Mouse (Mus musculus): ENCODE measurements around the gene Clpb. TPM values are rescaled to one million over a fixed set of nuclear protein-coding genes. Genes with fewer than 3 reads are reported as not detected.
"Not testable (repeated sequence)": the region's sequence is repeated elsewhere in the genome, so short reads cannot be mapped to it uniquely, and the experiment has no call there.

The Clpb gene
- total RNA-seq (2021), result 10 to 100 TPM; 30.7 to 38.7 TPM
- long read RNA-seq, experiment 1, full-length matches to known transcripts, result 106 of 112 reads
- long read RNA-seq, experiment 1, partial matches to known transcripts, result 2 of 112 reads
- long read RNA-seq, experiment 1, other reads (novel, unspliced or antisense), result 4 of 112 reads
- long read RNA-seq, experiment 2, full-length matches to known transcripts, result 90 of 104 reads
- long read RNA-seq, experiment 2, partial matches to known transcripts, result 5 of 104 reads
- long read RNA-seq, experiment 2, other reads (novel, unspliced or antisense), result 9 of 104 reads

GRCm38 (mm10) chr7:101663514-101664159, at the start of gene Clpb:
Gene Clpb (plus strand): TSS chr7:101663633.
- peak; percentile 80 for DNase-seq

- DNase-seq, result no peak
Observed at GRCm38 (mm10) chr7:101615406-101615805, 48.0 kb upstream of the Clpb start.

- no peak for DNase-seq
Observed at GRCm38 (mm10) chr7:101616136-101616835, 47.1 kb upstream of the Clpb start.

GRCm38 (mm10) chr7:101617438-101618165, 45.8 kb upstream of the Clpb start:
- no peak for DNase-seq

GRCm38 (mm10) chr7:101618273-101618672, 45.2 kb upstream of the Clpb start:
- no peak for DNase-seq

- peak; percentile 28 for DNase-seq
Observed at GRCm38 (mm10) chr7:101620373-101620772, 43.1 kb upstream of the Clpb start.

- DNase-seq, result not testable (repeated sequence)
Observed at GRCm38 (mm10) chr7:101621861-101622260, 41.6 kb upstream of the Clpb start.

- no peak for DNase-seq
Observed at GRCm38 (mm10) chr7:101624283-101624682, 39.1 kb upstream of the Clpb start.

GRCm38 (mm10) chr7:101627166-101627565, 36.3 kb upstream of the Clpb start:
- DNase-seq, result not testable (repeated sequence)

GRCm38 (mm10) chr7:101628481-101628880, 35.0 kb upstream of the Clpb start:
- no peak for DNase-seq

- DNase-seq, result no peak
Observed at GRCm38 (mm10) chr7:101633629-101634177, 29.7 kb upstream of the Clpb start.

GRCm38 (mm10) chr7:101634513-101634912, 28.9 kb upstream of the Clpb start:
- DNase-seq, result no peak

GRCm38 (mm10) chr7:101636056-101636455, 27.4 kb upstream of the Clpb start:
- no peak for DNase-seq

- no peak for DNase-seq
Observed at GRCm38 (mm10) chr7:101643879-101644278, 19.6 kb upstream of the Clpb start.

GRCm38 (mm10) chr7:101649729-101650128, 13.7 kb upstream of the Clpb start:
- DNase-seq, result no peak

GRCm38 (mm10) chr7:101650565-101650964, 12.9 kb upstream of the Clpb start:
- no peak for DNase-seq

- no peak for DNase-seq
Observed at GRCm38 (mm10) chr7:101653681-101654209, 9.7 kb upstream of the Clpb start.

- no peak for DNase-seq
Observed at GRCm38 (mm10) chr7:101654936-101655335, 8.5 kb upstream of the Clpb start.

GRCm38 (mm10) chr7:101662006-101662405, 1.4 kb upstream of the Clpb start:
- DNase-seq, result no peak

- peak; percentile 29 for DNase-seq
Observed at GRCm38 (mm10) chr7:101666581-101666980, 3.1 kb downstream of the Clpb start.

GRCm38 (mm10) chr7:101671601-101672280, 8.3 kb downstream of the Clpb start:
- DNase-seq, result no peak

All from gastrocnemius, postnatal 10 days (tissue).